Mouse (Mus musculus) left cerebral cortex, adult 9 months (tissue): Measurements from ENCODE around the gene Rps27a.

Experiments
- DNase-seq, 2 experiments: peaks; one replicate each; pipeline ENCODE4 v3.0.0; 2022; ENCODE audit warnings: low spot score in 2 of 2

Gene Rps27a

GRCm38 (mm10) chr11:29512818-29513535 lies 34.9 kb downstream of the Rps27a start:
- no peak for DNase-seq

- no peak for DNase-seq
Measured at GRCm38 (mm10) chr11:29509421-29509820, 38.5 kb downstream of the Rps27a start.

- no peak for DNase-seq
Measured at GRCm38 (mm10) chr11:29504899-29505625, 42.8 kb downstream of the Rps27a start.

GRCm38 (mm10) chr11:29503948-29504893 lies 43.7 kb downstream of the Rps27a start:
- no peak for DNase-seq

- no peak for DNase-seq
Measured at GRCm38 (mm10) chr11:29496962-29497361, 50.9 kb downstream of the Rps27a start.
